Mouse (Mus musculus) heart, adult 9 months (tissue): ENCODE measurements around the gene Ppp5c.
A peak's percentile ranks its signal among the peaks of the same experiment; 100 is the strongest.

Source experiments
- DNase-seq, 2 experiments: peaks; one replicate each; pipeline ENCODE4 v3.0.0; 2022; ENCODE audit warnings: low spot score in 2 of 2

Ppp5c gene

DNA sequence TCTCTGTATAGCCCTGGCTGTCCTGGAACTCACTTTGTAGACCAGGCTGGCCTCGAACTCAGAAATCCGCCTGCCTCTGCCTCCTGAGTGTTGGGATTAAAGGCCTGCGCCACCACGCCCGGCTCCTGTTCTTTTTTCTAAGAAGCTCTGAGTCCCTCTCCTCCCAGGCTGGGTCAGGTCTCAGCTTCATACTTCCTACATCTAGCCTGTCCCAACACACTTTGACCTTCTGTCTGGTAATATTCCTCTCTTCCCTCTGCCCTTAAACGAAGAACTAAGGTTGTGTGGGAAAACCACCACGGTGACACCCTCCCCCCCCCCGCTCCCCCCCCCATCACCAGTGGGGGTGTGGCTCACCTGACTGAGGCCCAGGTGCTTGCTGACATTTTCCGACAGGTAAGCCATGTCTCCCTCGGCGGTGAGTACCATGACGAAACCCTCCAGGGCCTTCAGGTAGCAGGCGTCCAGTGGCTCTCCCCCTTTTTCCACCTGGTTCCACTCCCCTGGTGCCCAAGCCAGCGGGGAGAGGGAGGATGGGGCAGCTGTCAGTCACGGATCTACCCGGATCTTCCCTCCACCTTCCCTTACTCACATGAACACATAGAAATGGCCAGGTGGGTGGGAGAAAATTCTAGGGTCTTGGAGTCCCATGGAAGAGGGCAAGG, 26.7 kb upstream of the Ppp5c start:
- no peak for DNase-seq

DNA sequence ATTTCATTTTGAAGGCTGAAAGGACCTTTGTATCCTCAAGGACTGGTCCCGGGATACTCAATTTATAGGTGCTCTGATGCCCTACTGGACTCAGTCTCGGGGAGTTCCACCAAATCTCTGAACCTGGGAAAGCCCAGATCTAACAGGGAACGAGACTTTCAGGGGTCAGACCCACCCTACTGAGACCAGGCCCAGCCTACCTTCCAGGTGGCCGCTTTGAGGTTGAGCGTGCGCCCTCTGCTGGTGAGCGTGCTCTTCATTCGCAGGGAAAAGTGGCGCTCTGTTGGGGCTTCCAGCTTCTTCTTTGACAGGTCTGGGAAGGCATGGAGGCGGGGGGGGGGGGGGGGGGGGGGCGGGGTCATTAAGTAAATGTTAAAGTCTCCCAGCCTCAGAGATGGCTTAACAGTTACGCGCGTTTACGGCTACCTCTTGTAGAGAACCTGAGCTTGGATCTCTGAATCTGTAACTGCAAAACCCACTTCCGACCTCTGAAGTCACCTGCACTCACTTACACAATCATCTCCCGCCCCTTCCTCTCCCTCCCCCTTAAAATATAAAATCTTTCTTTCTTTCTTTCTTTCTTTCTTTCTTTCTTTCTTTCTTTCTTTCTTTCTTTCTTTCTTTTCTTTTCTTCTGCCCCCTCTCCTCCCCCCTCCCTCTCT, 23.3 kb upstream of the Ppp5c start:
- DNase-seq = peak; percentile 24 to 38

DNA sequence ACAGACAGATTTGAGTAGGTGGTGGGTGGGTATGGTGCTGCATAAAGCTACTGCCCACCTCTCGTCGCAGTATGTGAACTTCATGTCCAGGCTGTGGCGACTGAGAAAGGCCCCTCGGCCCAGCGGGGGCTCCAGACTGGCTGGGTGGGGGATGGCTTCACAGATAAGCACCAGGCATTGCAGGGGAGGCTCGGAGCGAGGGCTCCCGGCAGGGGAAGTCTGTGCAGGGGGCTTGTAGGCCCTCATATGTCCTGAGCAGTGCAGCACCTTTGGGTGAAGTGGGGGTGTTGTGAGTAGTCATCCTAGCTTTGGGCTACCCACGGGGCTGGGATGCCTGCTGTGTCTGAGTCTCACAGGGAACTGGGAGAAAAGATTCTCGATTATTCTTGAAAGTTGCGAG, 22.8 kb upstream of the Ppp5c start:
- no peak for DNase-seq

DNA sequence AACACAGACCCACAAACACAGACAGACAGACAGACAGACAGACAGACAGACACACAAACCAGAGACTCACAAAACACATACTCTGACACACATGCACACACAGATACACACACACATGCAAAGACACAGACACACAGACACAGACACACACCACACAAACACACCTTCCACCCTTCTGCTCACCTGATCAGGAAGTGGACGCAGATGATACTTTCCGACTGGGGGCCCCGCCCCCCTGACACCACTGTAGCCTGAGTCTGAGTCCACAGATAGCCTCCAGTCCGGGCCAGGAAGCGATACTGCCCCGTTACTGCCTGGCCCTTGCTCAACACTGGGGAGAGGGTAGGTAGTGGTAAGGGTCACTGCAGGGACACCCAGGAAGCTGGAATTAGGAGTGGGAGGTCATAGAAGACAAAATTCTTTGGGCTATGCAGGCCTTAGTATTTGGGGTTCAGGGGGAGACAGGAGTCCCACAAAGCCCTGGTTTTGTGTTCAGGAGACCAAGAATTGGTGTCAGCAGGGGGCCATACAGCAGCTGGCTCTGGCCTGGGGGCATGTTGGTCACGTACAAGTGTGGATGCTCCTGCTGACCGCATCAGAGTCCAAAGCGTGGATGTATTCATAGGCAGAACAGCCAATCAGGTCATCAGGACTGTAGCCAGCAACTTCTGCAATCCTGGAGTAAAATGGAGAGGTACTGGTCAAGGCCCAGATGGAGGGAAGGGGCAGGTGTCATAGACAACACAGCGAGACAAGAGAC, 20.9 kb upstream of the Ppp5c start:
- DNase-seq = no peak

DNA sequence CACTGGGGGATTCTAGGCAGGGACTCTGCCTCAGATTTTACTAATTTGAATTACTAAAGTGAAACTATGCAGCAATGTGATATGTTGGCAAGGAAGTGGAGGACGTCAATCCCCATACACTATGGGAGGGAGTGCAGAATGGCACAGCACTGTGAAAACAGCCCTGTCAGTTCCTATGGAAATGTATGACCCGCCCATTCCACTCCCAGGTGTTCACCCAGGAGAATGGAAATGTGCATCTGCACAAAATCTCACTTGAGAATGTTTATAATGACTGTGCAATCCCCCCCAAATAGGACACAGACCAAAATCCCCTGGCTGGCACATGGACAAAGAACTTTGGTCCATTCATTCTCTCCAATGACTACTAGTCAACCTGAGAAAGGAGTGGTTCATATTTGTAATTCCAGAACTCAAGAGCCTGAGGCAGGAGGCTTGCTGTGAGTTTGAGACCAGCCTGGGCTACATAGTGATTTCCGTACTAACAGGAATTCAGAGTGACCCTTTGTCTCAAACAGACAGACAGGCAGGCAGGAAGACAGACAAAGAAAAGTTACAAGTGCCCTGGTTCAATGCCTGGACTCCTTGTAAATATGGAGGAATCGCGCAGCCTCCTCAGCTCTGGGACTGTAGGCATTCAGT, 19.4 kb upstream of the Ppp5c start:
- DNase-seq = no peak

DNA sequence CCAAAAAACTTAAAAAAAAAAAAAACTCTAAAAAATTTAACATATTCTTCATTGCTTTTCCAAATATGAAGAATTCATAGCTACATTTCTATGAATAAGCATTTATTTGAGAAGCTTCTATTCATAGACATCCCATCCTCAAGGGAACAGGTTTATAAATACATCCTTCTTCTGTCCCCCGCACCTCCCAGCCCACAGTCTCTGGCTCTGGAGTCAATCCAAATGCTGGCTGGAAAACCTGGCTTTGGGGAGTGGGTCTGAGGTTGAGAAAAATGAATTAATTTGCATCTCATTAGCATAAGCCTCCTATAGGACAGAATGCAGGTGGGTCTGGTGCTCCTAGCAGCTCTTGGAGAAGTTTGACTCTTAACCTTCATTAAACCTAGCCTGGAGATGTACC, 18.0 kb upstream of the Ppp5c start:
- no peak for DNase-seq

DNA sequence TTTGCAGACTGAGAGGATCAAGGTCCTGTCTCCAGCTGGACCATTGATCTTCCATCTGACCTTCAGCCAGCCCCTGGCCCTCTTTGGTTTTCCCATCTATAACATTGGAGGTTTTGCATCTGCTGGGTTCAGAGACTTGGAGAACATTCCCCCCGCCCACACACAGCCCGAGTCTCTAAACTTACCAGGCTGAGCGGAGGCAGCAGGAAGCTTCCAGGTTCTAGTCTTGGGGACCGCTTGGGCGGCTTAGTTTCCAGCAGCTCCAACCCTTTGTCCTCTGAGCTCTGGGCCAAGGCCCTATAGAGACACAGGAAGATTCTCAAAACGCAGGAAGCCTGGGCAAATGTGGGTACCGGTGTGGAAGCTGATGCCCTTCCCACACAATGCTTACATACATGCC, 11.6 kb upstream of the Ppp5c start:
- DNase-seq = no peak

DNA sequence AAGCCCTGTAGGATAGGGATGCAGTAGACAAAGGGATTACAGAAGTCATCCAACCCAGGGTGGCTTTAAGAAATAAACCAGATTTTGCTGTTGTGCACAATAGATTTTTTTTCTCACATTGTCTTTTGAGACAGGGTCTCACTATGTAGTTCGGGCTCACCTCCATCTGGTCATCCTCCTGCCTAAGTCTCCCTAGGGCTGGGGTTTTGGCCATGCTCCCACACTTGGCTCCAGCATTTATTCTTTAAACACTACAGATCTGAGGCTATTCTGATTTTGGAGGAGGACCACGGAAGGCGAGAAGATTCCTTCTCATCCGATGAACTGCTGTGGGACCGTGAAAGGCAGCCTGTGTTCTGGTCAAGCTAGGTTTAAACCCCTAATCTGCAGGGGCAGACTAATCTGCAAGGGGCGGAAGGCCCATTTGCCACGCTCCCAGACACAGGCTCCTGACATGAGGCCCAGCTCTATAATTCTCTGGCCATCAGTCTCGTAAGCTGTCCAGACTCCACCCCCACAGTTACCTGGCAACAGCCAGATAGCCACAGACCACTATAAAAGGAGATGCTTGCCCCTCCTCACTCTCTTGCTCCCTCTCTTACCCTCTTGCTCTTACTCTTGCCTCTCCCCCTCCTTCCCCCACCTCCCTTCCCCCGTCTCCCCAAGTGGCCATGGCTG, 10.4 kb upstream of the Ppp5c start:
- no peak for DNase-seq

DNA sequence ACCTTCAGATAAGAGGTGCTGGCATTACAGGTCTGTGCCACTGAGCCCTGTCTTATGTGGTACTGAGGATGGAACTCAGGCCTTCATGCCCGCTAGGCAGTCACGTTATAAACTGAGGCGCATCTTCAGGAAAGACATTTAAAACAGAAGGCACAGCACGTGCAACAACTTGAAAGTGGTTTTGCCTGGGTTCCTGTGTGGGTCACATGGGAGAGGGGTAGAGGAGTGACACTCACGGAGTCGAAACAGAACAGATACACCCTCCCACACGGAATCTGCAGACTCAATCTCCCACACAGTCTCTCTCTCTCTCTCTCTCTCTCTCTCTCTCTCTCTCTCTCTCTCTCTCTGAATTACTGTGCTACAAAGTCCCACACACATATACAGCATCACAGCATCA, 2.5 kb upstream of the Ppp5c start:
- no peak for DNase-seq

DNA sequence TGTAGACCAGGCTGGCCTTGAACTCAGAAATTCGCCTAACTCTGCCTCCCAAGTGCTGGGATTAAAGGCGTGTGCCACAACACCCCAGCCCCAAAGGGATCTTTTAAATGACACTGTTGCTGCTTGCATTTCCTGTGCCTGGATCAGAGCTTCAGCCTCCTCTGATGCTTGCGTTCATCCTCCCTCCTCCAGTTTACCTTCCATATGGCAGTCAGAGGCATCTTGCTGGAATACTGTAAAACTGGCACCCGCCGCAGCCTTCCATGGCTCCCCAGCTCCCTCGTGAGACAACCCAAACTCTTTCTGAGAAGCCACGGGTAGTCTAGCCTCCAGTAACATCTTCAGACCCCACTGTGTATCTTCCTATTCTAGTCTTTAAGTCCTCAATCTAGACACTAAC, 1.2 kb upstream of the Ppp5c start:
- DNase-seq = no peak

DNA sequence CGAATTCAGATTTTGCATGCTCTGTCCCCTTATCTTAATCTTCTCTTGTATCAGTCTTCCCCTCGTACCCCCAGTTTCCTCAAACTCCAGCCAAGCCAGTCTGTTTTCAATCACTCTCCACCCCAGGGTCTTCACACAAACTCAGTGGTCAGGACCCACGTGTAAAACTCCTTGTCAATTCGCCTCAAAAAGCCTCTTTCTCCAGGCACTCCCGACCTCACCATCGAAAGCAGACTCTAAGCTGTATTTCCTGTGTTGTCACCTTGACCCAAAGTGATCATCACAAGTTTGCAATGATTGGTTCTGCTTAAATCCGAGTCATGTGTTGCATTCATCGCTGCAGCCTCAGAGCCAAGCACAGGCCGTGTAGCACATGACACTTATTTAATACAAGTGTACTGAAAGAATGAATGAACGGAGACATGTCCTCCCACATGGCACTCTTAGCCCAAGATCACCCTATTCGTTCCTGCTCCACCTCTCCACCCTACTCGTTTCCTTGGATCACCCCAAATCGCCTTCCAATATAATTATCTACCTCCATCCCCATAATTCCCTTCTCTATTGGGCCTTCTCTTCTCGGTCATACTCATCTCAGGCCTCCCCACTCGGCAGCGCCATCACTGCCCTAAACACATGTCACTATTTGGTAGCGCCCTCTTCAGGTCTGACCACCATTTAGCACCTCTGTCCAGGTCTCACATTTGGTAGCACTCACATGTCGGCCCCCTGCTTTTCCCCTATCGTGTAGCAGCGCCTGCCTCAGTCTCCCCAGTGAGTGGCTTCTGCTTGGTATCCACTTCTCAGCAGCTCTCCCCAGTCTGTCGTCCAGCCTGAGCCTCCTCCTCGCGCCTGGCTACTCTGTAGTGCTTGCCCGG, 775 bp downstream of the Ppp5c start:
- no peak for DNase-seq

DNA sequence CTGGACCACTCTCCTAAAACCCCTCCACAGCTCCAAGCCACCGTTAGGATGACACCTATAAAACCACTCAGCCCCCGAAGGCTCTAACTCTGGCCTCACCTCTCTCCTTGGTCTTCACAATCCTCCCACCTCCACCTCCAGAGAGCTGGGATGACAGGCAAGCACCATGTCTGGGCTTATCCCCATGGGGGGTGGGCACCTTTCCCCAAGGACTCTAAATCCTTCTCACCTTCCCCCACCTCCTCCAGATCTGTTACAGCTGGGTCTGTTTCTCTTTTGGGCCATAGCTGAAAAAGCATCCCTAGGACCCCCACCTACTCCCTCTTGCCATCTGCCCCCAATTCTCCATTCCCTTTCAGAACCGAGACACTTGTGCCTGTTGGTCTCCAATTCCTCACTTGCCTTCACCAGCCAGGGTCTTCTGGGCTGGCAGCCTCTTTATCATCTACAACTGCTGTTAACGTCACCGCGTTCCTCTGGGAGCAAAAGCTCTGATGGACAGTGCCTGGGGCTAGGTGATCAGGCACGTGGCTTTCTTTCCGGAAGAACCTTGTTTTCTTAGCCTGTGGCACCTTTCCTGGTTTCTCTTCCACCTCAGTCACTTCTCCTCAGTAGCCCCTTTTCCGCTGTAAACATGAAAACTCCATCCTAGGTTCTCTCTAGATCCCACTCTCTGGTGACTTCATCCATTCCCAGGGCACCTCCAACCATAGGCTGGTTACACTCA, 1.7 kb downstream of the Ppp5c start:
- no peak for DNase-seq

DNA sequence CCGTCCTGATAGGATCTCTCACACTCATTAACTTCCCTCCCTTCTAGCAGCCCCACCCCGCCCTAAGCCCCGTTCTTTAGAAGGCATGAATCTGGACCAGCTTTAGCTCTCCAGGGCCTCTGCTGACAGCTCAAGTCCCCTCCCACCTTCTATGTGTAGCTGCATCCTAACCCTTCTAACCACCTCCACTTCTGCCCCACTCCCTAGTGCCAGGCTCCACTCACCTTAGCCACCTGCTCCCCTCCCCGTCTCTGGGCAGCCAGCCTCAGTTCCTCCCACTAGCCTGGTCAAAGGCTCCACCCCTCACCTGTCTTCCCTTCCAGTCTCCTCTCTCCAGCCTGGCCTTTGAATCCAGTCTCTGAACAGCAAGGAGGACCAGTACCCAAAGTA, 2.2 kb downstream of the Ppp5c start:
- DNase-seq = no peak

DNA sequence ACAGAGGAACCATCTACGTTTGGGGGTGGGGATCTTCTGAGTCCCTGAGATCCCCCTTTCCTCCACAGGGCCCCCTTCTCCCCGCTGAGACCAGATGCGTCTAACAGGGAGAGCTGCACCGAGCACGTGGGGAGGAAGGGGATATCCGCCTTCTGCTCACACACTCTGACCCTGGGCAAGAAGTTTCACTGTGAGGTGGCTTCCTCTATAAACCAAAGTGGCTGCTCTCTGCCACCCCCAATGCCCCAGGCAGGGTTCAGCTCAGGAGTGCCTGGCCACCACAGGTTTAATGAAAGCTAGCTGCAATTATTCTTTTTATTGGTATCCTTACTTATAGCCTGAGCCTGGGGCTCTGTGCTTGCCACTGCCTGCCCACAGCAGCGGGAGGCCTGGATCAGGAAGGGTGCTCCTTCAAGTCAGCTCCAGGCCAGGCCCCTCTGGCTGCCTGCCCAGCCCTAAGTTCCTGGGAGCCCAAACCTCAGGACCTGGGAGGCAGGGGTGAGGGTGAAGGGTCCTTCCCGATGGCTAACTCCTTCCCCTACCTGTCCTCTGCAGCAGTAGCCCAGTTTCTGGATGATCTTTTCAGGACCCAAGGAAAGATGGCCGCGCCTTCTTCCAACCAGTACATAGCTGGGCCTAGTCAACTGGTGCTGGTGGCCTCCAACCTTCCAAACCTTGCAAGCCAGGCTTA, 2.8 kb downstream of the Ppp5c start:
- peak in 1 of 2 experiments; percentile 62 for DNase-seq

DNA sequence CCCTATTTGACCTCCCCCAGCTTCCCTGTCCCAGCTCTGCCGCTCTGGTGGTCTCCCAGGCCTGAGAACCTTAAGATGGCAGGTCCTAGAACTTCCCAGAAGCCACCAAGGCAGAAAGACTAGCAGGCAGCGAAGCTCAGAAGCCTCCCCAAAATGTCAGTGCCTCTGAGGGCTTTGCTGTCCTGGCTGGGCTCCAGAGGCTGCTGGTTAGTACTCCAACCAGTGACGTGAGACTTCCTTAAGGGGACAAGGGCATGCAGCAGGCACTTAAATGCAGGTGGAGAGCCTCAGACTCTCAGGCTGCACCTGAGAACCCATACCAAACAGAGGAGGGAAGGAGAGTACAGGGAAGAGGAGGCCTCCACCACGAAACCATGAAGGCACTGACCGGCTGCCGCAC, 3.6 kb downstream of the Ppp5c start:
- no peak for DNase-seq

DNA sequence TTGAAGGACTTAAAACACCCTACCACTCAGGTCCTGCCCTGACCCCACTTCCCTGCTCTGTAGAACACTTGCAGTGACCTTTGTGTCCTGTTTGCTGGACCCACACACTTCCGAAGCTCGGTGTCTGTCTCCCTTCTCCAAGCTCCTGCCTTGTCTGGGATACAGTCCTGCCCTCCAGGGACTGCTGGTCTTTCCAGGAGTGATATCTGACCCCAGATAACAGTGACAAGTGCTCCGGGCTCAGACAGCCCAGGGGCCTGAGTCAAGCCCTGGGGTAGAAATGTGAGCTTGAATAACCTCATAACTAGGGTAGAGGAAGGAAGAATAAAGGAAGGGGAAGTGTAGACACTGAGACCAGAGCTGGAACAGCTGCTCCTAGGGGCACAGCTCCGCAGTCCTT, 4.0 kb downstream of the Ppp5c start:
- no peak for DNase-seq

DNA sequence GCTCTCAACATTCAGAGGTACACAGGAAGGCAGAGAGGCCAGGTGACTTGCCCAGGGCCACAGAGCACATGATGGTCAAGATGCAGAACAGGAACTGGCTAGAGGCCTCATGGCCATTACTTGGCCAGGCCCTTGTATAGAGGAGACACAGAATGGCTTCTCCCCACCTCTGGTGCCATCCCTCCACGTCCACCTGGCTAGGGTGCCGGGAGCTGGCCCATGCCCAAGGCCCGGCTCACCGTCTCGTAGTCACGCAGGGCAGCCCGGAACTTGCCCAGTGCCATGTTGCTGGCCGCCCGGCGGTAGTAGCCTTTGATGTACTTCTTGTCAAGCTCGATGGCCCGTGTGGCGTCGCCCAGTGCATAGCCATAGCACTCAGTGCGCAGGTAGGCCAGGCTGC, 5.5 kb downstream of the Ppp5c start:
- no peak for DNase-seq

DNA sequence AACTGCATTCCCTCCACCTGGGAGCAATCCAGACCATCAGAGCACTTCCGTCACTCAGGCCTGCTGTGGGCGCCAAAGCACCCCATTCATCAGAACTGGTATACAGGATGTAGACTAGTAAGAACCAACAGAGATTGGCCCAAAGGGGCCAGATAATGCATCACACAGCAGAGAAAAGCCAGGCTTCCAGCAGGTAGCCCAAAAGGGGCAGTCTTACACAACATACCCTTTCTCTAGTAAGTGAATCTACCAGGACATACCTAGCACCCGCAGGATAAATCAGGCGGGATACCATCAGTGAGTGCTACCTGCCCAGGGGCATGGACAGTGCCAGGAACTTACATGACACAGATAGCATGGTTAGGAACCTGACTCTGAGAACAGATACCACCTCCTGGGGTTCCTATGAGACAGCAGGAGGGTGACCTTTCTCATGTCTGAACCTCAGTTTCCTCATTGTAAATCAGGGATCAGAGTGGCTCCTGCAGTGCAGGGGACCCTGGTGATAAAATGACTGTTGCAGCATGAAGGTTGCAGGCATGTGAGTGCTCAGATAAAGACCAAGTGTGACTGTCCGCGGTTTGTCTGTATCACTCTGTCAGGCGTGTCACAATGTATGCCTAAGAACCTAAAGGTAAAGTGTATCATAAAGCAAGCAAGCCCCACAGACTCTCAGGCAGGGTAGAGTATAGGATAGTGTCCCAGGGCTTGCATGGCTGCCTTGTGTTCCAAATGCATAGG, 8.1 kb downstream of the Ppp5c start:
- no peak for DNase-seq

DNA sequence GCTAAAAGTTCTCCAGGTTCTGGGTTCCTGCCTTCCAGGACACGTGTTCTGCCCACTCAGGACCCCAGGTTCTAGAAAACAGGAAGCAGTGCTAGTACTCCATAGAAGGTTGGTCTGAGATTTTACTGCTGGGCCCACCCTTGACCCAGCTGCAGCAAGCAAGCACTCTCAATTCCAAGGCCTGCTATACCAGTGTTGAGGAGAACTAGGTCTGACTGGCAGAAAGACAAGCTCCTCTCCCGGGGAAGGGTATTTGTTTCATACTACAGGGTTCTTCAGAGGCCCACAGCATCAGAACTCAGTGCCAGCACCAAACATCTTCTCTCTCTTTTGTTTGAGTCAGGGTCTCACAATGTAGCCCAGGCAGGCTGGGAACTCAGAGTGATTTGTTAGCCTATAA, 9.8 kb downstream of the Ppp5c start:
- DNase-seq = no peak
